Mouse (Mus musculus): ENCODE results near the gene Adam26a. TPM values are rescaled to one million over a fixed set of nuclear protein-coding genes. Genes with fewer than 3 reads are reported as not detected.

Adam26a gene
- polyA plus RNA-seq (2012; rRNA removed) = not detected in 2 replicates

GRCm38 (mm10) chr8:43576607-43577006 lies at the start of gene Adam26a:
Adam26a (minus strand) TSS chr8:43576707.

GRCm38 (mm10) chr8:43528006-43528405 lies 48.5 kb downstream of the Adam26a start, which contains the start of gene Adam26b:
Adam26b (minus strand) TSS chr8:43528106.

Other genes starting within 250 kb of the Adam26a start
- not detected in 2 replicates for gene Adam26b, start 48.6 kb downstream of the Adam26a start, polyA plus RNA-seq (2012; rRNA removed)
- gene Gm5346, start 50.6 kb upstream of the Adam26a start, polyA plus RNA-seq (2012; rRNA removed) = not detected in 2 replicates
- gene Adam34, start 133.3 kb upstream of the Adam26a start, polyA plus RNA-seq (2012; rRNA removed) = not detected in 2 replicates

All from colon, adult 2 months (tissue).